Comparison of ENCODE assay signal across 23 mouse cellular contexts in genomic region chr2:127206916-127207315, GRCm38 (mm10). TPM values are rescaled to one million over a fixed set of nuclear protein-coding genes. Genes with fewer than 3 reads are reported as not detected.
DNase-seq lines count a peak whose midpoint lies in the region; ATAC-seq and TF ChIP-seq lines count a peak whose summit lies in the region.
"Had no signal": no experiment of that assay in that cellular context is flagged by ENCODE, and none has a peak within 500 bp of the region (broad histone marks: within the 10 kb centered on the region; RNA-seq: fewer than 3 reads in every experiment).

No protein-coding gene starts in this region.

- no peak for TF ChIP-seq EP300 in liver, embryonic 14.5 days (IDR thresholded peaks at IDR 0.05; ENCODE audit: low read depth)
- no peak for TF ChIP-seq EP300 in lung, postnatal 0 days (IDR thresholded peaks at IDR 0.05)

- DNase-seq in forebrain, embryonic 10.5 days (ENCODE audit: extremely low spot score, low spot score) = no peak
- no peak for DNase-seq in forebrain, embryonic 14.5 days (ENCODE audit: low spot score)
- DNase-seq in liver = no peak
- DNase-seq in c-Kit-positive CD71-positive TER-119-negative erythroid progenitor cells, embryonic 14.5 days (ENCODE audit: low read depth) = peak; percentile 19
- no peak for DNase-seq in liver, embryonic 14.5 days (ENCODE audit: low read depth in 3 of 3, low spot score in 3 of 3)
- DNase-seq in lung, postnatal 0 days (ENCODE audit: low spot score) = no peak
- DNase-seq in thymus, postnatal 36 days = no peak
- DNase-seq: adrenal gland, postnatal 25 days; cerebellum, adult 8-10 months; gastrocnemius, postnatal 14 days; heart, postnatal 14 days; lung, postnatal 36 days; right cerebral cortex, postnatal 14 days; spleen, adult 18-20 months; thymus, postnatal 4 days had no signal

- H3K9ac ChIP-seq in forebrain, embryonic 14.5 days (ENCODE audit: low read length) = no peak overlapping the region
- H3K9ac ChIP-seq in liver, embryonic 12.5 days = peak overlapping the region; percentile 65; the same call in 1 of the 2 replicates
- H3K9ac ChIP-seq in liver, embryonic 14.5 days (replicated peaks) = no peak overlapping the region
- no peak overlapping the region for H3K9ac ChIP-seq in lung, postnatal 0 days (replicated peaks; ENCODE audit: low read depth)
- H3K9ac ChIP-seq: forebrain, embryonic 15.5 days; hindbrain, embryonic 15.5 days; limb, embryonic 15.5 days; midbrain, embryonic 12.5 days had no signal

- 93% methylated on average over 2 of the region's 2 CpGs for WGBS in forebrain, embryonic 10.5 days
- 96% methylated on average over 2 of the region's 2 CpGs for WGBS in forebrain, embryonic 14.5 days
- WGBS in liver, embryonic 12.5 days (ENCODE audit: insufficient replicate concordance) = 67% methylated on average over 2 of the region's 2 CpGs
- WGBS in liver, embryonic 14.5 days (ENCODE audit: insufficient replicate concordance) = 65% methylated on average over 2 of the region's 2 CpGs
- 93% methylated on average over 2 of the region's 2 CpGs for WGBS in lung, postnatal 0 days

- H3K27me3 ChIP-seq in forebrain, embryonic 10.5 days (ENCODE audit: poor library complexity, severe bottlenecking) = no peaks in the 10 kb centered on the region
- H3K27me3 ChIP-seq in forebrain, embryonic 14.5 days (replicated peaks; ENCODE audit: control insufficient read depth, insufficient read depth, low read length) = no peaks in the 10 kb centered on the region
- no peaks in the 10 kb centered on the region for H3K27me3 ChIP-seq in liver, embryonic 12.5 days (replicated peaks)
- H3K27me3 ChIP-seq in liver, embryonic 14.5 days (ENCODE audit: control insufficient read depth, insufficient read depth, low read length) = no peaks in the 10 kb centered on the region
- no peaks in the 10 kb centered on the region for H3K27me3 ChIP-seq in lung, postnatal 0 days (replicated peaks; ENCODE audit: insufficient read depth, low read length)
- H3K27me3 ChIP-seq: forebrain, embryonic 15.5 days; hindbrain, embryonic 15.5 days; intestine, embryonic 15.5 days; limb, embryonic 15.5 days; midbrain, embryonic 12.5 days had no signal

- H3K4me3 ChIP-seq in forebrain, embryonic 10.5 days = peak overlapping the region; percentile 64; the same call in 1 of the 2 replicates
- no peak overlapping the region for H3K4me3 ChIP-seq in forebrain, embryonic 14.5 days (ENCODE audit: low read depth, low read length)
- H3K4me3 ChIP-seq in liver, embryonic 12.5 days = peak overlapping the region; percentile 94; the same call in 1 of the 2 replicates
- 0 out of 4 replicates have a peak overlapping the region, but pooled peaks of 1 of the 2 experiments have one; percentile 85 for H3K4me3 ChIP-seq in liver, embryonic 14.5 days (ENCODE audit: insufficient read depth in 1 of 2, low read depth in 2 of 2, low read length in 2 of 2)
- no peak overlapping the region for H3K4me3 ChIP-seq in lung, postnatal 0 days (ENCODE audit: low read depth, low read length)

- no peaks in the 10 kb centered on the region for H3K9me3 ChIP-seq in forebrain, embryonic 10.5 days
- H3K9me3 ChIP-seq in forebrain, embryonic 14.5 days (replicated peaks; ENCODE audit: control insufficient read depth, low read length) = no peaks in the 10 kb centered on the region
- H3K9me3 ChIP-seq in liver, embryonic 12.5 days (replicated peaks) = no peaks in the 10 kb centered on the region
- no peaks in the 10 kb centered on the region for H3K9me3 ChIP-seq in liver, embryonic 14.5 days (ENCODE audit: control insufficient read depth, low read length)
- H3K9me3 ChIP-seq in lung, postnatal 0 days (ENCODE audit: low read length) = no peaks in the 10 kb centered on the region
- H3K9me3 ChIP-seq: forebrain, embryonic 15.5 days; heart, embryonic 10.5 days; hindbrain, embryonic 15.5 days; intestine, embryonic 15.5 days; limb, embryonic 15.5 days; midbrain, embryonic 12.5 days had no signal

- no peak for ATAC-seq in forebrain, embryonic 14.5 days
- no peak for ATAC-seq in liver, embryonic 12.5 days
- no peak for ATAC-seq in liver, embryonic 14.5 days (ENCODE audit: insufficient read depth)
- ATAC-seq in lung, postnatal 0 days = no peak
- ATAC-seq: forebrain, embryonic 15.5 days; intestine, embryonic 15.5 days had no signal

- peaks cover 40% of the 10 kb centered on the region for H3K36me3 ChIP-seq in forebrain, embryonic 10.5 days (replicated peaks)
- H3K36me3 ChIP-seq in forebrain, embryonic 14.5 days (ENCODE audit: control insufficient read depth, insufficient read depth, low read length) = peaks cover 23% of the 10 kb centered on the region
- peaks cover 40% of the 10 kb centered on the region for H3K36me3 ChIP-seq in liver, embryonic 12.5 days
- peaks cover 18% of the 10 kb centered on the region for H3K36me3 ChIP-seq in liver, embryonic 14.5 days (replicated peaks; ENCODE audit: control insufficient read depth, insufficient read depth, low read depth)
- 0 out of 2 replicates have a peak, but pooled peaks cover 11% of the 10 kb centered on the region for H3K36me3 ChIP-seq in lung, postnatal 0 days (ENCODE audit: insufficient read depth, low read length)

- no peak overlapping the region for H3K4me2 ChIP-seq in forebrain, embryonic 14.5 days (ENCODE audit: low read length)
- peak overlapping the region; percentile 87 for H3K4me2 ChIP-seq in liver, embryonic 12.5 days
- H3K4me2 ChIP-seq in liver, embryonic 14.5 days (ENCODE audit: low read depth) = peak overlapping the region; percentile 89
- no peak overlapping the region for H3K4me2 ChIP-seq in lung, postnatal 0 days (replicated peaks; ENCODE audit: low read depth, low read length)

- no peak for TF ChIP-seq CTCF in liver, embryonic 14.5 days (IDR thresholded peaks at IDR 0.05; ENCODE audit: low read depth)
- no peak for TF ChIP-seq CTCF in lung, postnatal 0 days (IDR thresholded peaks at IDR 0.05)

- H3K4me1 ChIP-seq in forebrain, embryonic 10.5 days = peaks cover 19% of the 10 kb centered on the region
- H3K4me1 ChIP-seq in forebrain, embryonic 14.5 days (ENCODE audit: control insufficient read depth, insufficient read depth, low read length) = peaks cover 7% of the 10 kb centered on the region
- H3K4me1 ChIP-seq in liver, embryonic 12.5 days = peaks cover 22% of the 10 kb centered on the region
- H3K4me1 ChIP-seq in liver, embryonic 14.5 days (replicated peaks; ENCODE audit: control insufficient read depth in 2 of 2, insufficient read depth in 2 of 2, low read length in 1 of 2) = peaks cover 7 to 12% of the 10 kb centered on the region in 2 experiments; a peak in 3 of 4 replicates
- peaks cover 6% of the 10 kb centered on the region; the same call in 1 of the 2 replicates for H3K4me1 ChIP-seq in lung, postnatal 0 days (ENCODE audit: insufficient read depth, low read depth, low read length)

- H3K27ac ChIP-seq in forebrain, embryonic 10.5 days = no peak overlapping the region
- no peak overlapping the region for H3K27ac ChIP-seq in forebrain, embryonic 14.5 days (ENCODE audit: low read depth, low read length)
- no peak overlapping the region for H3K27ac ChIP-seq in liver, embryonic 12.5 days
- H3K27ac ChIP-seq in liver, embryonic 14.5 days = no peak overlapping the region
- no peak overlapping the region for H3K27ac ChIP-seq in lung, postnatal 0 days (ENCODE audit: low read length)
- H3K27ac ChIP-seq: forebrain, embryonic 15.5 days; hindbrain, embryonic 15.5 days; intestine, embryonic 15.5 days; midbrain, embryonic 12.5 days had no signal

RNA-seq across cellular contexts. Expression of gene 1810024B03Rik, which starts 1.2 kb away (rescaled TPM):
- polyA plus RNA-seq in forebrain, embryonic 10.5 days (2016; fragmentation: Nextera tagmentation; extraction: Ambion mirVana) = 2.5 and 3.2 TPM in 2 replicates
- polyA plus RNA-seq in forebrain, embryonic 14.5 days (2014; fragmentation: Nextera tagmentation; extraction: Ambion mirVana) = 1.5 and 1.9 TPM in 2 replicates
- 1.6 and 1.7 TPM in 2 replicates for polyA plus RNA-seq in liver, embryonic 12.5 days (2016; fragmentation: Nextera tagmentation; extraction: Ambion mirVana)
- 0.23 and 0.57 TPM in 2 replicates for polyA plus RNA-seq in liver, embryonic 14.5 days (2012; rRNA removed)
- polyA plus RNA-seq in liver, embryonic 14.5 days (2014; fragmentation: Nextera tagmentation; extraction: Ambion mirVana) = 0.81 and 0.96 TPM in 2 replicates
- polyA plus RNA-seq in lung, postnatal 0 days (2015; fragmentation: Nextera tagmentation; extraction: Ambion mirVana) = 1.9 and 2.0 TPM in 2 replicates
- polyA plus RNA-seq: erythroblast, embryonic 14.5 days had no signal

RNA-seq across cellular contexts. Expression of gene Snrnp200, which starts 1.3 kb away (rescaled TPM):
- polyA plus RNA-seq in forebrain, embryonic 10.5 days (2016; fragmentation: Nextera tagmentation; extraction: Ambion mirVana) = 112 and 115 TPM in 2 replicates
- 68.1 and 68.4 TPM in 2 replicates for polyA plus RNA-seq in forebrain, embryonic 14.5 days (2014; fragmentation: Nextera tagmentation; extraction: Ambion mirVana)
- 48.2 and 49.0 TPM in 2 replicates for polyA plus RNA-seq in liver, embryonic 12.5 days (2016; fragmentation: Nextera tagmentation; extraction: Ambion mirVana)
- 18.2 and 27.5 TPM in 2 replicates for polyA plus RNA-seq in liver, embryonic 14.5 days (2012; rRNA removed)
- polyA plus RNA-seq in liver, embryonic 14.5 days (2014; fragmentation: Nextera tagmentation; extraction: Ambion mirVana) = 28.1 and 33.3 TPM in 2 replicates
- polyA plus RNA-seq in lung, postnatal 0 days (2015; fragmentation: Nextera tagmentation; extraction: Ambion mirVana) = 18.8 and 20.5 TPM in 2 replicates

RNA-seq across cellular contexts. Expression of gene Ciao1, which starts 40.7 kb away (rescaled TPM):
- 44.3 and 50.5 TPM in 2 replicates for polyA plus RNA-seq in forebrain, embryonic 10.5 days (2016; fragmentation: Nextera tagmentation; extraction: Ambion mirVana)
- 64.3 and 67.7 TPM in 2 replicates for polyA plus RNA-seq in forebrain, embryonic 14.5 days (2014; fragmentation: Nextera tagmentation; extraction: Ambion mirVana)
- 45.0 and 49.7 TPM in 2 replicates for polyA plus RNA-seq in liver, embryonic 12.5 days (2016; fragmentation: Nextera tagmentation; extraction: Ambion mirVana)
- 23.2 and 29.1 TPM in 2 replicates for polyA plus RNA-seq in liver, embryonic 14.5 days (2012; rRNA removed)
- 38.3 and 42.3 TPM in 2 replicates for polyA plus RNA-seq in liver, embryonic 14.5 days (2014; fragmentation: Nextera tagmentation; extraction: Ambion mirVana)
- polyA plus RNA-seq in lung, postnatal 0 days (2015; fragmentation: Nextera tagmentation; extraction: Ambion mirVana) = 54.4 and 61.4 TPM in 2 replicates

RNA-seq across cellular contexts. Expression of gene Tmem127, which starts 40.8 kb away (rescaled TPM):
- polyA plus RNA-seq in forebrain, embryonic 10.5 days (2016; fragmentation: Nextera tagmentation; extraction: Ambion mirVana) = 22.5 and 24.4 TPM in 2 replicates
- polyA plus RNA-seq in forebrain, embryonic 14.5 days (2014; fragmentation: Nextera tagmentation; extraction: Ambion mirVana) = 24.4 and 27.8 TPM in 2 replicates
- 16.0 and 16.4 TPM in 2 replicates for polyA plus RNA-seq in liver, embryonic 12.5 days (2016; fragmentation: Nextera tagmentation; extraction: Ambion mirVana)
- 8.4 and 11.7 TPM in 2 replicates for polyA plus RNA-seq in liver, embryonic 14.5 days (2012; rRNA removed)
- polyA plus RNA-seq in liver, embryonic 14.5 days (2014; fragmentation: Nextera tagmentation; extraction: Ambion mirVana) = 7.4 and 9.2 TPM in 2 replicates
- 30.4 and 32.9 TPM in 2 replicates for polyA plus RNA-seq in lung, postnatal 0 days (2015; fragmentation: Nextera tagmentation; extraction: Ambion mirVana)

Comparison
In these comparisons a context has a peak if more than half of its experiments do, and no peak if none do; other contexts are left out.
1. H3K4me3 ChIP-seq: peak in forebrain, embryonic 10.5 days (single experiment) and liver, embryonic 12.5 days (single experiment); none in forebrain, embryonic 14.5 days (single experiment) and lung, postnatal 0 days (single experiment).
2. H3K4me2 ChIP-seq: peak in liver, embryonic 12.5 days (single experiment) and liver, embryonic 14.5 days (single experiment); none in forebrain, embryonic 14.5 days (single experiment) and lung, postnatal 0 days (single experiment).